Mouse (Mus musculus): ENCODE results near the gene Clec10a. TPM values are rescaled to one million over a fixed set of nuclear protein-coding genes. Genes with fewer than 3 reads are reported as not detected.

The Clec10a gene
- polyA plus RNA-seq, 1 experiment from 2014 or later: 0.78 TPM

GRCm38 (mm10) chr11:70218741-70219470 lies 62.9 kb downstream of the Clec10a start:
- Histone ChIP-seq H3K4me3 (replicated peaks; ENCODE audit: low read length) (peak overlapping the region; percentile 66; the same call in 1 of the 2 replicates), H3K9ac (peak overlapping the region; percentile 88), H3K27ac (no peak overlapping the region), H3K27me3 (ENCODE audit: control insufficient read depth, insufficient read depth, low read length) (peaks cover 32% of the 10 kb centered on the region), H3K36me3 (replicated peaks; ENCODE audit: control insufficient read depth, insufficient read depth) (peaks cover 16% of the 10 kb centered on the region), H3K9me3 (ENCODE audit: control insufficient read depth, low read length) (no peaks in the 10 kb centered on the region), H3K4me1 (replicated peaks; ENCODE audit: control insufficient read depth, insufficient read depth, low read length) (peaks cover 40% of the 10 kb centered on the region), H3K4me2 (replicated peaks) (peak overlapping the region; percentile 91)
- DNase-seq (ENCODE audit: low spot score) (no peak), ATAC-seq (ENCODE audit: low FRiP score) (no peak)
- 88% methylated on average over 15 of the region's 15 CpGs for WGBS

- no peak for ATAC-seq (ENCODE audit: low FRiP score)
- peak overlapping the region; percentile 66 for H3K4me3 ChIP-seq (replicated peaks; ENCODE audit: low read length)
- H3K9me3 ChIP-seq (ENCODE audit: control insufficient read depth, low read length): no peaks in the 10 kb centered on the region
- peak overlapping the region; percentile 91 for H3K4me2 ChIP-seq (replicated peaks)
- peak overlapping the region; percentile 91 for H3K27ac ChIP-seq
- peak overlapping the region; percentile 88 for H3K9ac ChIP-seq
- H3K36me3 ChIP-seq (replicated peaks; ENCODE audit: control insufficient read depth, insufficient read depth): peaks cover 16% of the 10 kb centered on the region
- WGBS: 56% methylated on average over 7 of the region's 7 CpGs
- peaks cover 30% of the 10 kb centered on the region for H3K4me1 ChIP-seq (replicated peaks; ENCODE audit: control insufficient read depth, insufficient read depth, low read length)
- DNase-seq (ENCODE audit: low spot score): no peak
- H3K27me3 ChIP-seq (ENCODE audit: control insufficient read depth, insufficient read depth, low read length): peaks cover 32% of the 10 kb centered on the region
Observed at GRCm38 (mm10) chr11:70219873-70220272, 63.9 kb downstream of the Clec10a start.

- H3K36me3 ChIP-seq (replicated peaks; ENCODE audit: control insufficient read depth, insufficient read depth): peaks cover 16% of the 10 kb centered on the region
- peaks cover 27% of the 10 kb centered on the region for H3K4me1 ChIP-seq (replicated peaks; ENCODE audit: control insufficient read depth, insufficient read depth, low read length)
- no peaks in the 10 kb centered on the region for H3K9me3 ChIP-seq (ENCODE audit: control insufficient read depth, low read length)
- H3K4me3 ChIP-seq (replicated peaks; ENCODE audit: low read length): peak overlapping the region; percentile 66
- no peak for DNase-seq (ENCODE audit: low spot score)
- peak overlapping the region; percentile 88 for H3K9ac ChIP-seq
- peak overlapping the region; percentile 91 for H3K27ac ChIP-seq
- 1% methylated on average over 24 of the region's 24 CpGs for WGBS
- peak overlapping the region; percentile 91 for H3K4me2 ChIP-seq (replicated peaks)
- peaks cover 32% of the 10 kb centered on the region for H3K27me3 ChIP-seq (ENCODE audit: control insufficient read depth, insufficient read depth, low read length)
- ATAC-seq (ENCODE audit: low FRiP score): no peak
Observed at GRCm38 (mm10) chr11:70220323-70220722, 64.3 kb downstream of the Clec10a start.

Other genes with a start within 250 kb of the Clec10a start
- gene Gps2, start 242.3 kb upstream of the Clec10a start, polyA plus RNA-seq (2014; fragmentation: Nextera tagmentation; extraction: Ambion mirVana): 50.4 and 56.5 TPM in 2 replicates
- 1,061 and 1,077 TPM in 2 replicates for gene Eif5a, start 234.2 kb upstream of the Clec10a start, polyA plus RNA-seq (2014; fragmentation: Nextera tagmentation; extraction: Ambion mirVana)
- 7.1 and 7.3 TPM in 2 replicates for gene Ybx2, start 220.4 kb upstream of the Clec10a start, polyA plus RNA-seq (2014; fragmentation: Nextera tagmentation; extraction: Ambion mirVana)
- 2.2 and 2.3 TPM in 2 replicates for gene Slc2a4, start 208.0 kb upstream of the Clec10a start, polyA plus RNA-seq (2014; fragmentation: Nextera tagmentation; extraction: Ambion mirVana)
- gene Cldn7, start 191.4 kb upstream of the Clec10a start, polyA plus RNA-seq (2014; fragmentation: Nextera tagmentation; extraction: Ambion mirVana): 0.32 and 0.47 TPM in 2 replicates
- 25.5 and 29.4 TPM in 2 replicates for gene Ctdnep1, start 175.0 kb upstream of the Clec10a start, polyA plus RNA-seq (2014; fragmentation: Nextera tagmentation; extraction: Ambion mirVana)
- 168 and 169 TPM in 2 replicates for gene Elp5, start 173.7 kb upstream of the Clec10a start, polyA plus RNA-seq (2014; fragmentation: Nextera tagmentation; extraction: Ambion mirVana)
- 624 and 628 TPM in 2 replicates for gene Gabarap, start 165.1 kb upstream of the Clec10a start, polyA plus RNA-seq (2014; fragmentation: Nextera tagmentation; extraction: Ambion mirVana)
- 38.0 and 38.4 TPM in 2 replicates for gene Phf23, start 160.4 kb upstream of the Clec10a start, polyA plus RNA-seq (2014; fragmentation: Nextera tagmentation; extraction: Ambion mirVana)
- 17.9 and 20.9 TPM in 2 replicates for gene Dvl2, start 155.6 kb upstream of the Clec10a start, polyA plus RNA-seq (2014; fragmentation: Nextera tagmentation; extraction: Ambion mirVana)
- 49.9 and 56.1 TPM in 2 replicates for gene Acadvl, start 140.8 kb upstream of the Clec10a start, polyA plus RNA-seq (2014; fragmentation: Nextera tagmentation; extraction: Ambion mirVana)
- 25.6 and 26.6 TPM in 2 replicates for gene Dlg4, start 139.3 kb upstream of the Clec10a start, polyA plus RNA-seq (2014; fragmentation: Nextera tagmentation; extraction: Ambion mirVana)
- gene Asgr1, start 102.1 kb upstream of the Clec10a start, polyA plus RNA-seq (2014; fragmentation: Nextera tagmentation; extraction: Ambion mirVana): 2.4 and 4.1 TPM in 2 replicates
- gene Asgr2, start 63.6 kb upstream of the Clec10a start, polyA plus RNA-seq (2014; fragmentation: Nextera tagmentation; extraction: Ambion mirVana): not detected in 2 replicates
- gene Mgl2, start 25.9 kb upstream of the Clec10a start, polyA plus RNA-seq (2014; fragmentation: Nextera tagmentation; extraction: Ambion mirVana): 0.93 and 1.1 TPM in 2 replicates
- 3.5 and 4.7 TPM in 2 replicates for gene Slc16a11, start 56.6 kb downstream of the Clec10a start, polyA plus RNA-seq (2014; fragmentation: Nextera tagmentation; extraction: Ambion mirVana)
- 12.9 and 13.4 TPM in 2 replicates for gene Slc16a13, start 64.9 kb downstream of the Clec10a start, polyA plus RNA-seq (2014; fragmentation: Nextera tagmentation; extraction: Ambion mirVana)
- gene Bcl6b, start 73.6 kb downstream of the Clec10a start, polyA plus RNA-seq (2014; fragmentation: Nextera tagmentation; extraction: Ambion mirVana): 5.0 and 5.2 TPM in 2 replicates
- gene 0610010K14Rik, start 81.7 kb downstream of the Clec10a start, polyA plus RNA-seq (2014; fragmentation: Nextera tagmentation; extraction: Ambion mirVana): 155 and 161 TPM in 2 replicates
- 12.6 and 15.9 TPM in 2 replicates for gene Gm21988, start 83.6 kb downstream of the Clec10a start, polyA plus RNA-seq (2014; fragmentation: Nextera tagmentation; extraction: Ambion mirVana)
- 342 and 388 TPM in 2 replicates for gene Rnasek, start 83.6 kb downstream of the Clec10a start, polyA plus RNA-seq (2014; fragmentation: Nextera tagmentation; extraction: Ambion mirVana)
- 1.7 and 2.1 TPM in 2 replicates for gene Alox12, start 99.2 kb downstream of the Clec10a start, polyA plus RNA-seq (2014; fragmentation: Nextera tagmentation; extraction: Ambion mirVana)
- gene Alox12e, start 166.4 kb downstream of the Clec10a start, polyA plus RNA-seq (2014; fragmentation: Nextera tagmentation; extraction: Ambion mirVana): not detected in 2 replicates
- 0.11 TPM in 1 of 2 replicates, not detected in the other for gene Alox15, start 195.8 kb downstream of the Clec10a start, polyA plus RNA-seq (2014; fragmentation: Nextera tagmentation; extraction: Ambion mirVana)

Data from hindbrain, embryonic 14.5 days (tissue).